Mouse (Mus musculus): ENCODE results near the gene Slc22a15. TPM values are rescaled to one million over a fixed set of nuclear protein-coding genes. Genes with fewer than 3 reads are reported as not detected.
A peak's percentile ranks its signal among the peaks of the same experiment; 100 is the strongest.

Gene Slc22a15
- polyA plus RNA-seq, 1 experiment from 2014 or later: 7.3 TPM

DNA sequence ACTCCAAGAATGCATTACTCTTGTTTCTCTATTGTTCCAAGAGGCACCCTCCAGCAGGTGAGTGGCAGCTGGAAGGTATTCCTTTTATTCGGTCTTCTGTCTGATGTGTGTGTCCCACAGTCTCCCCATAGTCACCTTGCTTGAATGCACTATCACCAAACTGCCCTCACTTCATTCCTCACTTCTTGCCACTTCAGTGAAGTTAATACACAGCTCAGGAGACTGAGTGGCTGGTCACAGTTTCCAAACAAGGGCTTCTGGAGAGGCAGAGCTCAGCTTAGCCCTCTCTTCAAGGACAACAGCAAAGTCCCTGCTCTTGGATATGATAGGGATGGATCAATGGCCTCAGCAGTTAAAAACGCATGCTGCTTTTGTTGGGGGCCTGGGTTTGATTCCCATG, 17.2 kb downstream of the Slc22a15 start:
- 58% methylated on average over 2 of the region's 2 CpGs for WGBS
- Histone ChIP-seq H3K4me2 (replicated peaks; ENCODE audit: low read depth, low read length) (no peak overlapping the region), H3K27ac (ENCODE audit: low read length) (no peak overlapping the region; the same call in 1 of the 2 replicates), H3K4me3 (ENCODE audit: low read depth, low read length) (no peak overlapping the region), H3K36me3 (ENCODE audit: control insufficient read depth, insufficient read depth, low read length) (0 out of 2 replicates have a peak, but pooled peaks cover 2% of the 10 kb centered on the region), H3K9ac (replicated peaks; ENCODE audit: low read depth, low read length) (no peak overlapping the region), H3K9me3 (ENCODE audit: control insufficient read depth, low read depth, low read length) (no peaks in the 10 kb centered on the region), H3K4me1 (ENCODE audit: control insufficient read depth, insufficient read depth, low read length) (peaks cover 5% of the 10 kb centered on the region), H3K27me3 (ENCODE audit: control insufficient read depth, insufficient read depth, low read length) (no peaks in the 10 kb centered on the region)
- ATAC-seq (ENCODE audit: insufficient number of reproducible peaks, insufficient read depth, low FRiP score, low read depth): no peak

- H3K9me3 ChIP-seq (ENCODE audit: control insufficient read depth, low read depth, low read length): no peaks in the 10 kb centered on the region
- WGBS: 86% methylated on average over 7 of the region's 7 CpGs
- no peak overlapping the region for H3K4me2 ChIP-seq (replicated peaks; ENCODE audit: low read depth, low read length)
- H3K36me3 ChIP-seq (ENCODE audit: control insufficient read depth, insufficient read depth, low read length): 0 out of 2 replicates have a peak, but pooled peaks cover 2% of the 10 kb centered on the region
- H3K4me1 ChIP-seq (ENCODE audit: control insufficient read depth, insufficient read depth, low read length): peaks cover 5% of the 10 kb centered on the region
- no peak overlapping the region for H3K4me3 ChIP-seq (ENCODE audit: low read depth, low read length)
- no peak overlapping the region for H3K9ac ChIP-seq (replicated peaks; ENCODE audit: low read depth, low read length)
- no peak overlapping the region for H3K27ac ChIP-seq (ENCODE audit: low read length)
- no peaks in the 10 kb centered on the region for H3K27me3 ChIP-seq (ENCODE audit: control insufficient read depth, insufficient read depth, low read length)
- ATAC-seq (ENCODE audit: insufficient number of reproducible peaks, insufficient read depth, low FRiP score, low read depth): no peak
Observed at GRCm38 (mm10) chr3:101904776-101905175, 19.5 kb downstream of the Slc22a15 start.

- WGBS: 55% methylated on average over 5 of the region's 5 CpGs
- H3K36me3 ChIP-seq (ENCODE audit: control insufficient read depth, insufficient read depth, low read length): no peaks in the 10 kb centered on the region
- no peak overlapping the region for H3K4me3 ChIP-seq (ENCODE audit: low read depth, low read length)
- H3K27ac ChIP-seq (ENCODE audit: low read length): no peak overlapping the region
- no peak overlapping the region for H3K9ac ChIP-seq (replicated peaks; ENCODE audit: low read depth, low read length)
- no peaks in the 10 kb centered on the region for H3K9me3 ChIP-seq (ENCODE audit: control insufficient read depth, low read depth, low read length)
- no peak overlapping the region for H3K4me2 ChIP-seq (replicated peaks; ENCODE audit: low read depth, low read length)
- 0 out of 2 replicates have a peak, but pooled peaks have one; percentile 37 for ATAC-seq (ENCODE audit: insufficient number of reproducible peaks, insufficient read depth, low FRiP score, low read depth)
- no peaks in the 10 kb centered on the region for H3K27me3 ChIP-seq (ENCODE audit: control insufficient read depth, insufficient read depth, low read length)
- peaks cover 5% of the 10 kb centered on the region for H3K4me1 ChIP-seq (ENCODE audit: control insufficient read depth, insufficient read depth, low read length)
Observed at GRCm38 (mm10) chr3:101903091-101903490, 21.2 kb downstream of the Slc22a15 start.

DNA sequence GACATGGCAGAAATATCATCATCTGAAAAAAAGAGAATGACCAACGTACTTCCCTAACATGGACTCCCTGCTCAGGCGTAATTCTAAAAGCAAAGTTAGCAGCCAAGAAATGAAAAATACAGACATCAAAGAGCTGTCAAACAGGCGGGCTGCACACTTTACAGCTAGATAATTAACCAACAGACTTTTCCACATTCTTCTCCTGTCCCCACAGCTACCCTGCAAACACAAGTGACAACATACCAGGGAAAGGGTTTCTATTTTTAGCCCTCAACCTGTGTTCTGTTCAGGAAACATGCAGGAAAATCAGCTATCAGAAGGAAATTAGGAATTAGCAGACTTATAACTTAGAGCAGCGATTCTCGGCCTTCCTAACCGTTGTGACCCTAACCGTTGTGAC, 21.9 kb downstream of the Slc22a15 start:
- H3K27me3 ChIP-seq (ENCODE audit: control insufficient read depth, insufficient read depth, low read length): no peaks in the 10 kb centered on the region
- 52% methylated on average over 7 of the region's 7 CpGs for WGBS
- H3K9me3 ChIP-seq (ENCODE audit: control insufficient read depth, low read depth, low read length): no peaks in the 10 kb centered on the region
- H3K4me3 ChIP-seq (ENCODE audit: low read depth, low read length): no peak overlapping the region
- peaks cover 5% of the 10 kb centered on the region for H3K4me1 ChIP-seq (ENCODE audit: control insufficient read depth, insufficient read depth, low read length)
- H3K27ac ChIP-seq (ENCODE audit: low read length): no peak overlapping the region
- no peaks in the 10 kb centered on the region for H3K36me3 ChIP-seq (ENCODE audit: control insufficient read depth, insufficient read depth, low read length)
- no peak for ATAC-seq (ENCODE audit: insufficient number of reproducible peaks, insufficient read depth, low FRiP score, low read depth)
- no peak overlapping the region for H3K9ac ChIP-seq (replicated peaks; ENCODE audit: low read depth, low read length)
- no peak overlapping the region for H3K4me2 ChIP-seq (replicated peaks; ENCODE audit: low read depth, low read length)

DNA sequence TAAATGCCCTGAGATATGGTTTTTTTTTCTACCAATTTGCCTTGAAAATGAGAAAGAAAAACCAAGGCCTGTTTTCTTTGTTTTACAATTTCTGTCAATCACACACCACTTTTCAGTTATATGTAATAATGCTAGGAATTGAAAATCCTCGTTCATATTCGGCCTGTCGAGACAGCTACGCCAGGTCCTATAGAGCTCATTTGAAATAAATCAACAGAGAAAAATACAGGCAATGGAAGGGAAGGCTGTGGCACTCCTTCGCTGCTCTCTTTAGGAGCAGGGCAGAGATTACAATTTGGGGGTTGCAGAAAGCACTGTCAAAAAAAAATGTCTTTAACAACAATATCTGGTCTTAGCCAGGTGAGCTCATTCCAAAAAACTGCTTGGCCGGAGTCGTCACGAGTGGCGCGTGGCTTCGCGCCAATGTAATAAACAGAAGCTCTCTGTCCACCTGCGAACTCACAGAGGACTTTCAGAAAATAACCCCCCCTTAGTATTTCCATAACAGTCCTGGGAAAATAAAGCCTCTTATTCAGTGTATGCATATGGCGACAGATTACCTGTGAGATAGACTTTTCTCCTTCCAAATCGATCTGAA, 26.8 kb downstream of the Slc22a15 start:
- Histone ChIP-seq H3K9me3 (ENCODE audit: control insufficient read depth, low read depth, low read length) (no peaks in the 10 kb centered on the region), H3K36me3 (ENCODE audit: control insufficient read depth, insufficient read depth, low read length) (no peaks in the 10 kb centered on the region), H3K9ac (replicated peaks; ENCODE audit: low read depth, low read length) (no peak overlapping the region), H3K27me3 (ENCODE audit: control insufficient read depth, insufficient read depth, low read length) (no peaks in the 10 kb centered on the region), H3K4me2 (replicated peaks; ENCODE audit: low read depth, low read length) (no peak overlapping the region), H3K4me3 (ENCODE audit: low read depth, low read length) (no peak overlapping the region), H3K4me1 (ENCODE audit: control insufficient read depth, insufficient read depth, low read length) (no peaks in the 10 kb centered on the region), H3K27ac (ENCODE audit: low read length) (no peak overlapping the region)
- WGBS: 83% methylated on average over 15 of the region's 15 CpGs
- ATAC-seq (ENCODE audit: insufficient number of reproducible peaks, insufficient read depth, low FRiP score, low read depth): no peak

- H3K9me3 ChIP-seq (ENCODE audit: control insufficient read depth, low read depth, low read length): no peaks in the 10 kb centered on the region
- H3K9ac ChIP-seq (replicated peaks; ENCODE audit: low read depth, low read length): no peak overlapping the region
- no peaks in the 10 kb centered on the region for H3K36me3 ChIP-seq (ENCODE audit: control insufficient read depth, insufficient read depth, low read length)
- no peaks in the 10 kb centered on the region for H3K27me3 ChIP-seq (ENCODE audit: control insufficient read depth, insufficient read depth, low read length)
- H3K4me3 ChIP-seq (ENCODE audit: low read depth, low read length): no peak overlapping the region
- no peak overlapping the region for H3K27ac ChIP-seq (ENCODE audit: low read length)
- no peaks in the 10 kb centered on the region for H3K4me1 ChIP-seq (ENCODE audit: control insufficient read depth, insufficient read depth, low read length)
- no peak for ATAC-seq (ENCODE audit: insufficient number of reproducible peaks, insufficient read depth, low FRiP score, low read depth)
- no peak overlapping the region for H3K4me2 ChIP-seq (replicated peaks; ENCODE audit: low read depth, low read length)
- WGBS: 32% methylated on average over 9 of the region's 9 CpGs
Observed at GRCm38 (mm10) chr3:101896893-101897292, 27.4 kb downstream of the Slc22a15 start.

- Histone ChIP-seq H3K27me3 (ENCODE audit: control insufficient read depth, insufficient read depth, low read length) (no peaks in the 10 kb centered on the region), H3K4me1 (ENCODE audit: control insufficient read depth, insufficient read depth, low read length) (no peaks in the 10 kb centered on the region), H3K4me2 (replicated peaks; ENCODE audit: low read depth, low read length) (no peak overlapping the region), H3K27ac (ENCODE audit: low read length) (no peak overlapping the region), H3K9me3 (ENCODE audit: control insufficient read depth, low read depth, low read length) (no peaks in the 10 kb centered on the region), H3K36me3 (ENCODE audit: control insufficient read depth, insufficient read depth, low read length) (no peaks in the 10 kb centered on the region), H3K4me3 (ENCODE audit: low read depth, low read length) (no peak overlapping the region), H3K9ac (replicated peaks; ENCODE audit: low read depth, low read length) (no peak overlapping the region)
- 81% methylated on average over 7 of the region's 7 CpGs for WGBS
- no peak for ATAC-seq (ENCODE audit: insufficient number of reproducible peaks, insufficient read depth, low FRiP score, low read depth)
Observed at GRCm38 (mm10) chr3:101895376-101895910, 28.8 kb downstream of the Slc22a15 start.

DNA sequence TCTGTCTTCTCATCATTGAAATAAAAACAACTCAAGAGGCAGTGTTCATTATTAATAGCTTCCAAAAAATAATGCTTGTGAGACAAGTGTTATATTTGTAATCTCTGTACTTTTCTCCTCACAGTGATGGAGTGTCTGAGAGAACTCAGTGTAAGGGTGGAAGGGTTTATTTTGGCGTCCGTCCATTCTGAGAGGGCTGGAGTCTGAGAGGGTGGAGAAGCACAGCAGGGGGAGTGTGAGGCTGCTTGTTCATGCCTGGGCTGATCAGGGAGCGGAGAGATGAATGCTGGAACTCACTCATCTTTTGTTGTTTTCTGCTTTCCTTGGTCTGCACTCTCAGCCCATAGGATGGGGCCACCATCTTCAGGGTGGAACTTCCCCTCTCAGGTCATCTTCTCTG, 38.7 kb downstream of the Slc22a15 start:
- no peak overlapping the region for H3K4me2 ChIP-seq (replicated peaks; ENCODE audit: low read depth, low read length)
- no peaks in the 10 kb centered on the region for H3K9me3 ChIP-seq (ENCODE audit: control insufficient read depth, low read depth, low read length)
- H3K9ac ChIP-seq (replicated peaks; ENCODE audit: low read depth, low read length): no peak overlapping the region
- 43% methylated on average over 3 of the region's 3 CpGs for WGBS
- no peaks in the 10 kb centered on the region for H3K27me3 ChIP-seq (ENCODE audit: control insufficient read depth, insufficient read depth, low read length)
- peaks cover 5% of the 10 kb centered on the region; the same call in 1 of the 2 replicates for H3K4me1 ChIP-seq (ENCODE audit: control insufficient read depth, insufficient read depth, low read length)
- H3K4me3 ChIP-seq (ENCODE audit: low read depth, low read length): no peak overlapping the region
- H3K36me3 ChIP-seq (ENCODE audit: control insufficient read depth, insufficient read depth, low read length): no peaks in the 10 kb centered on the region
- no peak overlapping the region for H3K27ac ChIP-seq (ENCODE audit: low read length)
- ATAC-seq (ENCODE audit: insufficient number of reproducible peaks, insufficient read depth, low FRiP score, low read depth): peak; percentile 61

- H3K4me2 ChIP-seq (replicated peaks; ENCODE audit: low read depth, low read length): no peak overlapping the region
- WGBS: 46% methylated on average over 4 of the region's 4 CpGs
- peaks cover 5% of the 10 kb centered on the region; the same call in 1 of the 2 replicates for H3K4me1 ChIP-seq (ENCODE audit: control insufficient read depth, insufficient read depth, low read length)
- H3K36me3 ChIP-seq (ENCODE audit: control insufficient read depth, insufficient read depth, low read length): no peaks in the 10 kb centered on the region
- H3K27ac ChIP-seq (ENCODE audit: low read length): no peak overlapping the region
- H3K9me3 ChIP-seq (ENCODE audit: control insufficient read depth, low read depth, low read length): no peaks in the 10 kb centered on the region
- H3K4me3 ChIP-seq (ENCODE audit: low read depth, low read length): no peak overlapping the region
- H3K9ac ChIP-seq (replicated peaks; ENCODE audit: low read depth, low read length): no peak overlapping the region
- no peaks in the 10 kb centered on the region for H3K27me3 ChIP-seq (ENCODE audit: control insufficient read depth, insufficient read depth, low read length)
- ATAC-seq (ENCODE audit: insufficient number of reproducible peaks, insufficient read depth, low FRiP score, low read depth): no peak
Observed at GRCm38 (mm10) chr3:101885041-101885440, 39.2 kb downstream of the Slc22a15 start.

All from stomach, embryonic 14.5 days (tissue).